Mouse (Mus musculus) frontal cortex, postnatal 36 days (tissue): ENCODE data around the gene Eif4g3.

Experiments
- DNase-seq, 2 experiments: peaks; one replicate each; pipeline ENCODE4 v3.0.0; 2022; ENCODE audit warnings: low spot score in 2 of 2

Gene Eif4g3

DNA sequence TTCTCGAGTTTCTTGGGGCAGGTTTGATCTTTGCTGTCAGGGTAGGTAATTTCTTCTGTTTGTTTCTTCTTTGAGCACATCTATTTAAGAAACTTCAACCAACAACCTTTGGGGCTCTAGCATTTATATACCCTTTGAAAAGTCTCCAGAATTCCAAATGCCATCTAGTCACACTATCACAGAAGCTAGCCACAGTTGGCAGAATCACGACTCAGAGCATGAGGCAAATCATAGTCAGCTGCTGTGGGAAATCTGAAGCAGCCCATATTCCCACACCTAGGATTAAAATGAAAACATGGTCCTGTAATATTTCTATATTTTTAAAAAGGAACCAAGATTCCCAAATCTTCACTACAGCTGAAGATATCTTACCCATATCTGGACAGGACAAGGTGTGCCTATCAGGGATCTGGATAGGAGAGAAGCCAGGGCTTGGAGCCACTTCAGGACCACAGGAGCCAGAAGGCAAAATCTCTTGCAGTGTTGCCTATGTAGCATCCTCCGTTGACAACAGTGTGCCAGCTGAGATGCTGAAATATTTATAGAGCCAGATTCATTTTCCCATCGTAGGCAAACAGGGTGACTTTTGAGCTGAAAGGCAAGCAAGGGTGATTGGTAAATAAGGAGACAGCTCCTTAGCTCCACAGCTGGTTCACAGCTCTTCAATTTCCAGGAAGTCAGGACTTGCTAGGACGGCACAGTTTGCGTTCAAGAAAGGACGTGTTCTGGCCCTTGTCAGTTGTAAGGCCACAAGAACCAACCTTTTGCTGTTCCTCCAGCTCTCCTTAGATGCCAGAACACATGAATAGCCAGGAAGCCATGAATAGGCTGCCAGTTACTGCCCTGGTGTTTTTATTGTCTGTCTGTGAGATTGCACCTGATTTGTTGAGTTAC lies 70.8 kb downstream of the Eif4g3 start:
- DNase-seq, result peak in 1 of 2 experiments; percentile 53

DNA sequence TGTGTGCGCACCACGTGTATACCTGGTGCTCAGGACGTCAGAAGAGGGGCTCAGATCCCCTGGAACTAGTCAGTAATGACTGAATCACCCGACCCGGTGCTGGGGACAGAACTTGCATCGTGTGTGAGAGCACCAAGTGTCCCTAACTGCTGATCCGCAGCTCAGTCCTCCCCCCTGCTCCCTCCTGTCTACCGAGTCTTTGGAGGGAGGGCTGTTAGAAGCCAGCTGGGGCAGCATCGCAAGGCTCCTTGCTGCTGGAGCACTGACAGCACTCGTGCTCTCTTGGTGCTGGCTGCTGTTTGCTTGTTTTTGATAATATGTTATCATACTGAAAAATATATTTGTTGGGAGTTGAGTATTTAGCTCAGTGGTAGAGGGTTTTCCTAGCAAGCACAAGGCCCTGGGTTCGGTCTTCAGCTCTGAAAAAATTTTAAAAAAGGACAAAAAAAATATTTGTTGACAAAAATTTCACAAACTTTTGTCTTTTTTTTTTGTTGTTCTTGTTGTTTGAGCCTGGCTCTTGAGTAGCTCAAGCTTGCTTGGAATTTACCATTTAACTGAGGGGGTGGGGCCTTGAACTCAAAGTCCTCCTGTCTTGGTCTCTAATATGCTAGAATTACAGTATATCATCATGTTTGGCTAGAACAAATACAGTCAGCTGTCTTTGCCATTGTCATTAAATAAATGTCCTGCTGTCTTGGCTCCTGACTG lies 72.2 kb downstream of the Eif4g3 start:
- DNase-seq, result no peak

DNA sequence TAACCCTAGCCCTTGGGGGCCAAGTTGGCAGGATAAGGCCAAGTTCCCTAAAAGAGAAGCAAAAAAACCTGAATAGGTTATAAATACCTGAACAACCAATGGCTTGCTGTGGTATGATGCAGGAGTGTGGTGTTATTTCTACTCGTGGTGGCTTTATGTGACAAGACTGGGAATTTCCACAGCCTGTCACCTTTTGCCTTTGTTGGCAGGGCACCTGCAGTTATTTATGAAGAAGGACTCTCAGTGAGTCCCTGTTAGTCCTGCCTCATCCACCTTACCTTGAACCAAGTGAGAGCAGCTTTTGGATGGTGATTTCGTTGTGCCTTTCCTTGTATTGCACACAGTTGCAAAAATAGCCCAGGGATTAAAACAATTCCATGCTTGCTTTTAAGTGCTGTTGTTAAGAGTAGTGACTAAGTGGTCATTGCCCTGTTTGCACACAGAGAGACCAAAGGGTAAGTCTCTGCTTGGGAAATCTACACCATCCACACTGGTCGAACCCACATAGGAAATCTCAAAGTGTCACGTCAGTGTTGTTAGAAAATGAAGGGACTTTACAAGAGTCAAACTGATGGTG lies 72.9 kb downstream of the Eif4g3 start:
- DNase-seq, result no peak

DNA sequence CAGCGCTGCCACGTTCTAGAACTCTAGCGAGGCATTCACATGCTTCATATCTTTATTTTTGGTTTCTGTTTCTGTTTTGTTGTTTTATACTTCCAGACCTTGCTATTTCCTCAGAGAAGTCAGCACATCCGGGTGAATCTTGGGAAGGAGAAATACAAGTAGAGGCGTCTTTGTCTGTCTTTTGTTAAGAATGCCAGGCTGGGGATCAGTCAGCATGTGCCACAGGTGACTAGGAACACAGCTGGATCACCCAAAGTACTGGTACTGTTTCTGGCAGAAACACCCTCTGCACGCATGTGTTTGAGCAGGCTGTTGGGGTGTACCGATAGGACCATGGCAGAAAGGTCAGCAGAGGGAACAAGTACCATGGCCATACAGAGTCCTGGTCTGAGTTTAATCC lies 73.6 kb downstream of the Eif4g3 start:
- DNase-seq, result no peak

DNA sequence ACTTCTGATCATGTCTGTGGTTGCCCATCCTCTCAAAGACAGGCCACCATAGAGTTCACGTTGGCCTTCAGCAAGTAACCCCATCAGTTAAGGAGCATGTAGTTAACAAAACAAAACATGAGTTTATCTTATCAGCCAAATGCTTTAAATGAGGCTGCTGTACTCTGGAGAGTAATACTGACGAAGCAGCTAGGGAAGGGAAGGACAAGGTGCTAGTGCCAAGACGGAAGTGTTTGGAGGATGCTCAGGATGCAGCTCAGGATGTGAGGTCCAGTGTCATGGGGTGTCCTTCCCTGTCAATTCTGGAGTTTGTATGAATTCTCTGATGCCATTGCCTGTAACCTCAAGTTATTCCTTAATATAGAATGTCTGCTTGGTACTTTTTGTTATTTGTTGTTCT lies 75.0 kb downstream of the Eif4g3 start:
- no peak for DNase-seq

DNA sequence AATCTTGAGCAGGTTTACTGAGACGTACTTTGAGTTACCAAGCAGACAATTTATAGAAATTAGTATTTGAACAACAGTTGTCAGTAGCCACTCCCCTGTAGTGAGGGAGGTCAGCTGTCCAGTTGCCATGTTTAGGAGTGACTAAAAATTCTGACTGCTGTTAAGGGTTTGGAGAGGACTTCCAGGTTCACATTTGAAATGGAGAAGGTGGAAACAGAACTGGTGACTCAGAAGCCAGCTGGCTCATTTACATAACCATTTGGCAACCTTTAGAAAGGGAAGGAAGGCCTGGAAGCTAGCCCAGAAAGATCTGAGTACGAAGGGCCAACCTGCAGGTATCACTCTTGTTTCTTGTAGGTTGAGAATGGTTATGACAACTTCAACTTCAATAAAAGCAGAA lies 75.8 kb downstream of the Eif4g3 start:
- DNase-seq, result peak; percentile 68 to 91

DNA sequence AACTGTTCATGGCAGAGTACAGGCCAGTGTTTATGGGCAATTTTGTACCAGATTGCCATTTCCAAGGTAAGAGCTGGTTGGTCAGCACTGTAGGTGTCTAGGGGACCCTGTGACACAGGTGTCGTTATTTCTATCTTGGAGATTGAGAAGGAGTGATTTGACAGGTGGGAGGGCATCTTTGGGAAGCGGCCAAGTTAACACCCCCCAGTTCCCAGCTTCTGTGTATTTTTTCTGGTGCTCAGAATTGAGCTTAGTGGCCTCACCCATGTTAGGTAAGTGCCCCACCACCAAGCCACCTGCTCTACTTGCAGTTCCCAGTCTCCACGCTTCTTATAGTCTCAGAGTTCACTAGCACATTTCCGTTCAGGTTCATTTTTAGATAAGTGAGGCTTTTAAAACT lies 76.5 kb downstream of the Eif4g3 start:
- no peak for DNase-seq

DNA sequence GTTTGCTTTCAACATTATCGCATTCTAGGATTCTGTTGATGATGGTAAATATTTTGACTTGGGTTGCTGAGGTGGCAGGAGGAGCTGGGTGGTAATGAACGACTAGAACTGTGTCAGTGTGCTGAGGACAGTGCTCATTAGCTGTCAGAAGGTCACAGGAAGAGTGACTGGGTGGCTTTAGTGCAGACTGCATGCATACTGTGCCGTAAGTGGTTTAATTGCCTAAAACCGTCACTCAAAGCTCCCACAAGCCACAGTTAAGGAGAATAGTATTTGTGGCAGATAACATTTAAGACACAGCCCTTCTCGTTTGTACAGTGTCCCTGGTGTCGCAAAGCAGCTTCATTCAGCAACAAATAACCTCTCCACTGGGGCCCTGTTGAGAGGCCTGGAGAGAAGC lies 78.7 kb downstream of the Eif4g3 start:
- no peak for DNase-seq

DNA sequence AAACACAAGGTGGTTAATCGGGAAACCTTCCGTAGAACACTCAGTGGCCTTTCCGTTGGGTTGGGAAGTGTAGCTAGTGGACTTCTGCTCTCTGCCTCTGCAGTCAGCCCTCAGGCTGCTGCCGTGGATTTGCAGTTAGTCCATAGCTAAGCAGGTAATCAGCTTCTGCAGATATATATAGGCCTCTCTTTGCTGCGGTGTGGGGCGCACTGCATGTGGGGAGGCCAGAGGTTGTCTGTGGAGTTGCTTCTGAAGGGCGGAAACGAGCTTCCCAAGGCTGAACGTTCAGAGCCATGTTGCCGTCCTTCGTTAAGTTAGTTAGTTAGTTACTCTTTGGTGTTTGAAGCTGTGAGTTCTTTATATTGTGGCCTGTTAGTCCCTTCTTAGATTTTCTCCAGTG lies 80.3 kb downstream of the Eif4g3 start:
- DNase-seq, result no peak

DNA sequence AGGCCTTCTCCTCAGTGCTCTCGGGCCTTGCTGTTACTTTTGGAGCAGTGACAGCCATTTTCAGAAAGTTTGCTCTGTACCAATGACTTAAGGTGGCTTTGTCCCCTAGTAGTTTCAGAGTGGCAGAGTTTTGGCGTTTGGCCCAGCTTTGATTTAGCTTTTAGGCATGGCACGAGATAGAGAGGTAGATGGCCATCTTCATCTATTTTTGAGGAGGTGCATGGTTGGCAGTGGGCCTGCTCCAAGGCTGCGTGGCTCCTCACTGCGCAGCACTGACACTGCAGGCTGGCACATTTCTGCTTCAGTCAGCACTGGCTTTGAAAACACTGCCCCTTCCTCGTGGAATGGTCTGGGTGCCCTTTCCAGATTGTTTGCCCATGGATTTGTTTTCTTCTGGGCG lies 80.7 kb downstream of the Eif4g3 start:
- no peak for DNase-seq

DNA sequence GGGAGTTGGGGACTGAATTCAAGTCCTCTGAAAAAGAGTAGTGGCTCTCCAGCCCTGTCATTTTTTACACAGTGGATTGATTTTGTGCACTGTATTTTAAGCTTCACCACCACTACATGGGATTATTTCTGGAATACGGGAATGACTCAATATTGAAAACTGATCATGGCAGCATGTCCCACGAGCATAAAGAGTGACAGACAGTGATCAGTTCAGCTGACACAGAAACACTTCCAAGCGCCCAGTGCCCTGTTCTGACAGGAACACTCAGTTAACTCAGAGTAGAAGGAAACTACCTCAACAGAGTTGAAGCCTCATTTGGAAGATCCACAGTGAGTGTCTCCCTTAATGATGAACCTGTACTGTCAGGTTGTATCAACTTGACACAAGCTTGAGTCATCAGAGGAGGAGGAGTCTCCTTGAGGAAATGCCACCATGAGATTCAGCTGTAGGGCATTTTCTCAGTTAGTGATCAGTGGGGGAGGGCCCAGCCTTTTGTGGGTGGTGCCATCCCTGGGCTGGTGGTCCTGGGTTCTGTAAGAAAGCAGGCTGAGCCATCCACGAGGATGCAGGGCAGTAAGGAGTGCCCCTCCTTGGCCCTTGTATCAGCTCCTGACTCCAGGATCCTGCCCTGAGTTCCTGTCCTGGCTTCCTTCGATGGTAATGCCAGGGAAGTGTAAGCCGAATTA lies 82.2 kb downstream of the Eif4g3 start:
- no peak for DNase-seq

DNA sequence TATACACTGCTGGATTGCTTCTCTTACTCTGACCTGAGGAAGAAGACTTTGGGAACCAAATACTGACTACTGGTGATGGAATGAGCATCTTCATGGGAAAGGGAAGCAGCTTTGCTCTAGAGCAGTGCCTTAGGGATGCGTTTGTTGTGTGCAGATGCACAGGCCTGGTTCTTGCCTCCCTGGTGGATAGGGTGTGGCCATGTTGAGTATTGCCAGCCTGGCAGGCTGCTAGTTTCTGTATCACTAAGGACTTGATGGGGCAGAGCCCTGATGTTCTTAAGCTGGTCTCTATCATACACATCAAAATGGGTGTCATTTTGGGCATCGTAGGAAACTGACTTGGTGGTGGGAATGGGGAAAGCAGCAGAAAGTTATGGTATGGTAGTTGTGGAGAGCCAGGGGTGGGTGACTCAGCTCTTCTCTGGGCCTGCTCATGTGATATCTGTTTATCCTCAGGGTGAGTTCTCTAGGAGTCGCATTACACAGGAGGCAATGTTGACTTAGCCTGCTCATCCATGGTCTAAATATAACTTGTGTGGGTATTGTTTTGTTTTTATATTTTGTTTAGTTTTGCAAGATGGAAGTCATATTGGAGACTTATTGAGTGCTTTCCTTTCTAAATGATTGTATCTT lies 85.0 kb downstream of the Eif4g3 start:
- no peak for DNase-seq

DNA sequence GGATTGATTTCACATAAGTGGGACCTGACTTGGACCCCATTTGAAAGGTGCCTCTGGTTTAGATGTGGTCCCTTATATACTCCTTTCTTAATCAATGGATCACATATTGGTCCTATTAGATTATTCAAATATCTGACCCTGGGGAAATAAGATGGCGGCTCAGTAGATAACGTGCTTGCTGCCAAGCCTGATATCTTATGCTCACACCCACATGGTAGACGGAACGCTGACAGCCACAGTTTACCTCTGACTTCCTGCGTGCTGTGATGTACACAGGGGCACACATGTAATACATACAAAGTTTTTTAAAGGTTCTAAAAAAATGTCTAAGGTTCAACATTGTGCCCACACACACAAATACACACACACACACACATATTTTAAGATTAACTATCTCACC lies 86.4 kb downstream of the Eif4g3 start:
- no peak for DNase-seq

DNA sequence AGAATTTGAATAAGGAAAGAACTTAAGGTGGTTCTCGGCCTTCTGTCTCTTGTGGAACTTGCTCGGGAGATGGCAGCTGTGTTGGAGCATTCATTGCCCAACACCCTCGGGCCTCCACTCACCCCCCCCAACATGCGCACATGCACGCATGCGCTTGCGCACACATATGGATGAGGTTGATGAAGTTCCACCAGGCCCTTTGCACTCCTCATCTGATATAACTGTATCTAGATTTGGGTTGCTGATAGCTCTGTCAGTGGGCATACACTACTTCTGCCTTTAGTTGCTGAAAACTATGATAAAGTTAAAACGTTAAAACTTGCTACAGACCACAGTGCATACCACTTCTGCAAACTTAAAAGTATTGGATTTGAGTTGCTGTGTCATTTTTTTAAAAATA lies 89.6 kb downstream of the Eif4g3 start:
- DNase-seq, result no peak

DNA sequence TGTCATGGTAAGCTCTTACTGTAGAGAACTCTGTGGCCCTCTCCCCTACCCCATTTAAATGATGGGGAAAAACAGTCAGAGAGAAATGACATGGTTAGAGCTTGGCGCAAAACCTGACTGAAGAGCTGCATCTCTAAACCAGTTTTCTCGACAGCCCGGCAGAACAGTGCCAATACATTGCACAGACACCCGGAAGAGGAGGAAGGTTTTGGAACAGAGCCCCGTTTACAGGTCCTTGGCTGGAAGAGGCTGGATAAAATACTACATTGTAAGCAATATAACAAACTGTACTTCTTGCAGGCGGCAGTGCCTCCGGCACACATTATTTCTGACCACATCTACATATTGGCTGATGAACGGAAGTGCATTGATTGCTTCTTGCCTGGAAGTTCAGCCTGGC lies 91.3 kb downstream of the Eif4g3 start:
- DNase-seq, result no peak

DNA sequence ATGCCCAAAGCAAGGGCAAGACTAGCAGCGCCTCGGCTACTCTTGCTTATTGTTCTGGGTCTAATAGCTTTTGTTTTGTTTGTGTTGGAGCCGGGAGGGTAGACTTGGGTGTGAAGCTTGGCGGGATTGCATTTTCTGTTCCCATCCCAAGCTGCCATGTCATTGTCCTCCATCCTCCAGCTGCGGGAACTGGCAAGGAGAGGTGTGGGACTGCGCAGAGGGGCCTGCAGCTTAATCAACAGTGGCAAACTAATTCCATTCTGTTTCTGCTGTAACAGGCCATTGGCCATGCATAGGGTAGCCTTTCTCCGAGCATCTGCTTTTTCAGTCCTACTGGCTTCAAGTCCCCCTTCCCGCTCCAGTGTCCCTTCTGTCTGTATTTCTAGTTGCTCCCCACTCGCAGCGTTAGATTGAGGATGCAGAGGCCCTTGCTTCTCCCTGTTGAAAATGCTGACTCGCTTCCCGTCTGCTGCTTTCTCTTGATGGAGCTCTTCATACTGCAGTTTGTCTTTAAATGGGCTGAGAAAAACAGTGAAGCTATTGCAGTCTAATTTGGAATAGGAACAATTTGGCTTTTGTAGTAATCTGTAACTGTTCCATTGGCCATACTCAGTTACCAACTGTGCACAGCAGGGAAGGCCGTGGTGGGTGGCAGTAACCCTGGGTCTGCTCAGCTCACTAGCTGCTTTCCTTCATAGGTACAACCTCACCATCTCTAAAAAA lies 92.2 kb downstream of the Eif4g3 start:
- no peak for DNase-seq

DNA sequence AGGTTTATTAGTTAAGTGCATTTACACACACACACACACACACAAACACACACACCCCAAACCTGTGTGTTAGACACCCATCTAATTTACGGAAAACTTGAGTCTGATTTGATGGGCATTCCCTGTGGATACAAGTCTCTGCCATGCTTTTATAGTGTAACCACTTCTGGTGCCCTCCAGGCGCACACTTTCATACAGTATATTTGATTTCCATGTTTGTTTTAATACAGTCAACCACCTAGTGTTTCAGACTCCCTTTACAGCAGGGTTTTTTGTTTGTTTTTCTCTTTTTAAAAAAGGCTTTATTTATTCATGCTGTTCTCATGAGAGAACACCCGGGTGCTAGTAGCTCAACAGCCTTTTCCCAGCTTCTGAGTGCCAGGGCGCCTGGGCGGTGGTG lies 94.1 kb downstream of the Eif4g3 start:
- DNase-seq, result no peak

DNA sequence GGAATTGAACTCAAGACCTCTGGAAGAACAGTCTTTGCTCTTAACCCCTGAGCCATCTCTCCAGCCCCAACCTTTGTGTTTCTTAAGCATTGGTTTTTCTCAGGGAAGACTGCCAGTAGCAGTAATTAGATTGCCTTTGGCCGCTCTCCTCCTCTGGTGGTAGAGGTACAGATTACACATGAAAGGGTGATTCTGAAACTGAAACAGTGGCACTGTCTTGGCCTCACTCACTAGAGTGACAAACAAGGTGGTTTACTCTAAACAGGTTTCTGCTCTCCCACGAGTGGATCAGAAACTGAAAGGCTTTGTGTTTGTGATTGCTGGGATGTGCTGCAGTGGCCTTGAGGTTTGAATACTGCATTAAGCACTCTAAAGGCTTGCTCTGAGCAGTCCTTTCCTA lies 96.7 kb downstream of the Eif4g3 start:
- no peak for DNase-seq

DNA sequence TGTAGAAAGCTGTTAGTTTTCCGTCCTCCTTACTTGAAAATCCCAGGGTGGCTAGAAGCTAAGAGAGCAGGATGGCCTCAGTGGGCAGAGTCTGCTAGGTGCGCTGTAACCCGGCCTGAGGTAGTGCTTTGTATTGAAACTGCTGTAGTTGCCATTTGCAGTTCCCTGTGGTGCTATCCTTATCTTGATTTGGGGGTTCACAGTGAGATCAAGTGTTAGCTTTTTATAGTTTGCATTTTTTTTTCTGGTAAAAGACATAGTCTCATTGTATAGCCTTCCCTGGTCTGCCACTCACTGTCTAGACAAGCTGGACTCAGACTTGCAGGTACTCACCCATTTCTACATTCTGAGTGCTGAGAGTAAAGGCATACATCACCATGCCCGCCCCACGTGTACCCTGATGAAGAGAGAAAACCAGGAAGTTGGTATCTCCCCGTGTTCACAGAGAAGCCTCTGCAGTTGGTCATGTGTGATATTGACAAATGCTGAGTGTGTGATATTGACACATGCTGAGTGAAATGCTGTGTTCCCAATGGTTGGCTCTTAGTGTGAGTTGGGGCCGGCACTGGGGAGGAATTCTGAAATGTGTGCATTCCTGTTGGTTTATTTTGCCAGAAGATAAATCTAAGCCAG lies 98.9 kb downstream of the Eif4g3 start:
- no peak for DNase-seq

DNA sequence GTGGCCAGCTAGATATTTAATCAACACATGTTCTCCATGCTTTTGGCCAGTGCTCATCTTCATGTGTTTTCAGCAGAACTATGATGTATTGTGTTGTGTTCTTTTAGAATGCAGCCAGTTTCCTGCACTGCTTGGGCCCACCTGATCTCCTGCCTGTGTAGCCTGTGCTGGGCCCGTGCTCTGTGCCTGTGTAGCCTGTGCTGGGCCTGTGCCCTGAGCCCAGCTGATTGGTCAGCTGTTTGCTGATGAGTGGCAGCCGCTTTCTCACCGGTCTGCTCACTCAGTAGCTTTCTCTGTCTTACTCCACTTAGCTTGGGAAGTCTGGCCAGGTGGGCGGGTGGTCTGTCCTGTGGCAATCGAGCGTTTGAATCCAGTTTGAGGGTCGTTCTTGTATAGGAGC lies 107.6 kb downstream of the Eif4g3 start:
- DNase-seq, result no peak

DNA sequence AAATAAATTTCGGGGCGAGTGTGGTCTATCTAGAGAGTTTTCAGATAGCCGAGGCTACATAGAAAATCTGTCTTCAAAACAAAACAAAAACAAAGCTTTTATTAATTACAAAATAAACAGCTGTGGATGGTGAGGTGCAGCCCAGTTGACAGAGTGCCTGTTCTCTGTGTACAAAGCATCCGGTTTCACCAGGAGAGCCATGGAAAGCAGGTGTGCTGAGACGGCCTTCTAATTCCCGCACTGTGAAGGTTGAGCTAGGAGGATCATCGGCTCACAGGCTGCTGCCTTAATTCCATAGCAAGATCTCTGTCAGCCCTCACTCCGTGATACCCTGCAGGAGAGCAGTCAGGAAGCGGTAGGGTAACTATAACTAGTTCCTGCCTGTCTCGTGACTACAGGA lies 109.0 kb downstream of the Eif4g3 start:
- no peak for DNase-seq
